7 mouse cellular contexts compared by ENCODE assay signal in the genomic region with DNA sequence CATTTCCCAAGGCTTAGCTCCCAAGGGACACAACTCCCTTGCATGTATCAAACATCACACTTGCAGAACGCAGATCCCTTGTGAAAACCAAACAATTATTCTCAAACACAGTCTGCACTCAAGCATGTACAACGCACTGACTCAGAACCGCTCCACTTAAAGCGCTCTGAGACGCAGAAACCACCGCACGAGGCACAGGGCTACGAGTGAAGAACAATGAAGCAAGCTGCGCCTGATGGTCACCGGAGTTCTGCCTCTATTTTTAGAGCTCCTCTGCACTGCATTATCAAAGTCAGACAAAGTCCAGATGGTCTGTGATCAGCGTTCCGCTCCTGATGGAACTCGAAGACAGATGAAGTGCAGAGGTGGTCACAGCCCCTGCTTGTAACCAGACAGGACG. TPM values are rescaled to one million over a fixed set of nuclear protein-coding genes. Genes with fewer than 3 reads are reported as not detected.
DNase-seq lines count a peak whose midpoint lies in the region; ATAC-seq lines count a peak whose summit lies in the region.

No protein-coding gene starts in this region.

- peak overlapping the region; percentile 26 for H3K4me2 ChIP-seq in limb, embryonic 12.5 days
- H3K4me2 ChIP-seq in kidney, embryonic 14.5 days (replicated peaks; ENCODE audit: low read depth, low read length): no peak overlapping the region

- 0 out of 2 replicates have a peak overlapping the region, but pooled peaks have one; percentile 29 for H3K27ac ChIP-seq in limb, embryonic 12.5 days
- H3K27ac ChIP-seq in kidney, embryonic 14.5 days (ENCODE audit: low read depth, low read length): no peak overlapping the region

- no peaks in the 10 kb centered on the region for H3K27me3 ChIP-seq in limb, embryonic 12.5 days
- H3K27me3 ChIP-seq in kidney, embryonic 14.5 days (ENCODE audit: control insufficient read depth, insufficient read depth, low read length): no peaks in the 10 kb centered on the region

- 38% methylated on average over 14 of the region's 14 CpGs for WGBS in limb, embryonic 12.5 days
- WGBS in kidney, embryonic 14.5 days: 55% methylated on average over 14 of the region's 14 CpGs

- H3K36me3 ChIP-seq in limb, embryonic 12.5 days: peaks cover 10% of the 10 kb centered on the region; the same call in 1 of the 2 replicates
- H3K36me3 ChIP-seq in kidney, embryonic 14.5 days (ENCODE audit: control insufficient read depth, insufficient read depth, low read length): no peaks in the 10 kb centered on the region

- no peaks in the 10 kb centered on the region for H3K9me3 ChIP-seq in limb, embryonic 12.5 days
- no peaks in the 10 kb centered on the region for H3K9me3 ChIP-seq in kidney, embryonic 14.5 days (ENCODE audit: control insufficient read depth, low read length)

- H3K9ac ChIP-seq in limb, embryonic 12.5 days (replicated peaks): no peak overlapping the region
- no peak overlapping the region for H3K9ac ChIP-seq in kidney, embryonic 14.5 days (ENCODE audit: low read depth, low read length)

- intact Hi-C loops in gastrocnemius, postnatal 36 days (cut with DNase I): no loop called here

- H3K4me3 ChIP-seq in limb, embryonic 12.5 days (replicated peaks): no peak overlapping the region
- no peak overlapping the region for H3K4me3 ChIP-seq in kidney, embryonic 14.5 days (ENCODE audit: low read length)

- H3K4me1 ChIP-seq in limb, embryonic 12.5 days (replicated peaks): peaks cover 16% of the 10 kb centered on the region
- H3K4me1 ChIP-seq in kidney, embryonic 14.5 days (ENCODE audit: control insufficient read depth, insufficient read depth, low read length): no peaks in the 10 kb centered on the region

- peak; percentile 6 for DNase-seq in spleen, adult 12 weeks (ENCODE audit: low spot score)
- no peak for DNase-seq in spleen, postnatal 36 days (ENCODE audit: low spot score in 2 of 2)
- DNase-seq in heart, adult 18-20 months: peak; percentile 68
- DNase-seq in c-Kit-positive CD71-positive TER-119-positive erythroid progenitor cells, embryonic 14.5 days (ENCODE audit: low spot score): no peak
- DNase-seq in gastrocnemius, postnatal 36 days: no peak

- ATAC-seq in limb, embryonic 12.5 days (ENCODE audit: insufficient number of reproducible peaks, insufficient read depth, low FRiP score, low TSS enrichment, low read depth): no peak
- ATAC-seq in kidney, embryonic 14.5 days (ENCODE audit: low FRiP score, low TSS enrichment): no peak

RNA-seq across cellular contexts. Expression of gene Antxr2, which starts 50.4 kb away (rescaled TPM):
- total RNA-seq in heart, adult 18-20 months (2021): 10 to 100 TPM; 71.9 to 74.8 TPM
- polyA plus RNA-seq in limb, embryonic 12.5 days (2016; fragmentation: Nextera tagmentation; extraction: Ambion mirVana): 28.9 and 30.8 TPM in 2 replicates
- 8.2 and 18.5 TPM in 2 replicates for polyA plus RNA-seq in kidney, embryonic 14.5 days (2014; fragmentation: Nextera tagmentation; extraction: Ambion mirVana)
- total RNA-seq in gastrocnemius, postnatal 36 days (2021): 10 to 100 TPM; 10.1 to 10.2 TPM

Comparison
In these comparisons a context has a peak if more than half of its experiments do, and no peak if none do; other contexts are left out.
1. DNase-seq: peak in spleen, adult 12 weeks (single experiment) and heart, adult 18-20 months (2 of 2); none in spleen, postnatal 36 days (0 of 2), c-Kit-positive CD71-positive TER-119-positive erythroid progenitor cells, embryonic 14.5 days (single experiment) and gastrocnemius, postnatal 36 days (0 of 2).
2. RNA of gene Antxr2, which starts 50.4 kb away (total RNA-seq): 71.9 to 74.8 TPM in heart, adult 18-20 months; 10.1 to 10.2 TPM in gastrocnemius, postnatal 36 days; every median in the first group is over 4 times any median in the second.